Mouse (Mus musculus) intestine, postnatal 0 days (tissue): Measurements from ENCODE around the gene 3110082I17Rik. TPM values are rescaled to one million over a fixed set of nuclear protein-coding genes. Genes with fewer than 3 reads are reported as not detected.

ENCODE experiments used
- ATAC-seq: fragments of 200-750 bp; cut with Nextera tagmentation; 2 replicates; pipeline ENCODE4 v1.8.0; 2017; ENCODE audit warnings: mild to moderate bottlenecking, moderate TSS enrichment, moderate library complexity
- H3K27ac ChIP-seq: fragments of 300-500 bp; sonication (generic); 2 replicates; pipeline ENCODE4 v1.5.1; 2014; ENCODE audit warnings: mild to moderate bottlenecking, low read depth, low read length, moderate library complexity
- H3K27me3 ChIP-seq: fragments of 300-500 bp; sonication (generic); replicated peaks from 2 replicates; pipeline ENCODE4 v1.6.1; 2014; ENCODE audit warnings: low read length, mixed read lengths; ENCODE audit not compliant: control insufficient read depth, insufficient read depth
- H3K36me3 ChIP-seq: fragments of 300-500 bp; sonication (generic); 2 replicates; pipeline ENCODE4 v1.6.1; 2014; ENCODE audit warnings: mild to moderate bottlenecking, moderate library complexity; ENCODE audit not compliant: control insufficient read depth, insufficient read depth
- H3K4me1 ChIP-seq: fragments of 300-500 bp; sonication (generic); replicated peaks from 2 replicates; pipeline ENCODE4 v1.6.1; 2014; ENCODE audit warnings: antibody characterized with exemption, low read length, mixed read lengths; ENCODE audit not compliant: control insufficient read depth, insufficient read depth
- H3K4me2 ChIP-seq: fragments of 300-500 bp; sonication (generic); replicated peaks from 2 replicates; pipeline ENCODE4 v1.6.1; 2014; ENCODE audit warnings: low read depth, mild to moderate bottlenecking, moderate library complexity
- H3K4me3 ChIP-seq: fragments of 300-500 bp; sonication (generic); 2 replicates; pipeline ENCODE4 v1.5.1; 2014; ENCODE audit warnings: low read depth, low read length
- H3K9ac ChIP-seq: fragments of 300-500 bp; sonication (generic); 2 replicates; pipeline ENCODE4 v1.6.1; 2014; ENCODE audit warnings: mild to moderate bottlenecking, low read depth, low read length
- H3K9me3 ChIP-seq: fragments of 300-500 bp; sonication (generic); 2 replicates; pipeline ENCODE4 v1.6.1; 2016; ENCODE audit warnings: mixed run types; ENCODE audit not compliant: control insufficient read depth
- CTCF ChIP-seq: sonication (generic); IDR thresholded peaks from 2 replicates; pipeline ENCODE4 v1.5.1; 2016; ENCODE audit warnings: low read depth, mild to moderate bottlenecking, control low read depth, antibody characterized with exemption, moderate library complexity
- WGBS: fragments of 180-500 bp; shearing (Covaris S2); extraction: QIAGEN DNeasy Blood & Tissue Kit; methylation state at CpG from one replicate; pipeline ENCODE4 v1.1.7; 2014; 5-methylcytosine and 5-hydroxymethylcytosine counted together
- polyA plus RNA-seq: library from polyadenylated mRNA; unstranded; fragments of >200 nt; fragmentation: Nextera tagmentation; extraction: Ambion mirVana; gene quantifications from 2 replicates; pipeline ENCODE4 v1.2.1, GENCODE M21; 2015

The 3110082I17Rik gene
- polyA plus RNA-seq, 1 experiment from 2014 or later, result 8.3 TPM

- 40% methylated on average over 11 of the region's 11 CpGs for WGBS
- ATAC-seq, result peak; percentile 56
- no peaks in the 10 kb centered on the region for H3K27me3 ChIP-seq
- peaks cover 16% of the 10 kb centered on the region; the same call in 1 of the 2 replicates for H3K36me3 ChIP-seq
- peak overlapping the region; percentile 67 for H3K4me2 ChIP-seq
- H3K4me1 ChIP-seq, result no peaks in the 10 kb centered on the region; the same call in 1 of the 2 replicates
- peak overlapping the region; percentile 87 for H3K27ac ChIP-seq
- TF ChIP-seq CTCF, result no peak
- H3K4me3 ChIP-seq, result peak overlapping the region; percentile 29
- H3K9me3 ChIP-seq, result no peaks in the 10 kb centered on the region
- peak overlapping the region; percentile 31; the same call in 1 of the 2 replicates for H3K9ac ChIP-seq
Observed at GRCm38 (mm10) chr5:139353946-139354345, 106.4 kb downstream of the 3110082I17Rik start.

- ATAC-seq, result peak; percentile 48
- peak overlapping the region; percentile 87 for H3K27ac ChIP-seq
- no peaks in the 10 kb centered on the region; the same call in 1 of the 2 replicates for H3K4me1 ChIP-seq
- 0 out of 2 replicates have a peak overlapping the region, but pooled peaks have one; percentile 26 for H3K9ac ChIP-seq
- H3K9me3 ChIP-seq, result no peaks in the 10 kb centered on the region
- H3K4me2 ChIP-seq, result peak overlapping the region; percentile 67
- peak overlapping the region; percentile 29 for H3K4me3 ChIP-seq
- no peaks in the 10 kb centered on the region for H3K27me3 ChIP-seq
- 27% methylated on average over 10 of the region's 10 CpGs for WGBS
- H3K36me3 ChIP-seq, result peaks cover 16% of the 10 kb centered on the region; the same call in 1 of the 2 replicates
- peak; percentile 67 for TF ChIP-seq CTCF
Observed at GRCm38 (mm10) chr5:139353496-139353895, 106.8 kb downstream of the 3110082I17Rik start.

- Histone ChIP-seq H3K4me1 (no peaks in the 10 kb centered on the region; the same call in 1 of the 2 replicates), H3K27ac (peak within 1 kb of the TSS; percentile 87), H3K9ac (peak within 1 kb of the TSS; percentile 26), H3K36me3 (peaks cover 16% of the 10 kb centered on the region; the same call in 1 of the 2 replicates), H3K4me3 (peak within 1 kb of the TSS; percentile 29), H3K27me3 (no peaks in the 10 kb centered on the region), H3K4me2 (peak within 1 kb of the TSS; percentile 67), H3K9me3 (no peaks in the 10 kb centered on the region)
- no peak for ATAC-seq
- WGBS, result 25% methylated on average over 6 of the region's 6 CpGs
- no peak for TF ChIP-seq CTCF
Observed at GRCm38 (mm10) chr5:139352317-139352716, 108.0 kb downstream of the 3110082I17Rik start, which contains the start of gene Cyp2w1. Cyp2w1 (plus strand) TSS chr5:139352617.

GRCm38 (mm10) chr5:139351628-139352027, 108.7 kb downstream of the 3110082I17Rik start:
- Histone ChIP-seq H3K27ac (peak overlapping the region; percentile 87), H3K9ac (peak overlapping the region; percentile 13; the same call in 1 of the 2 replicates), H3K4me2 (peak overlapping the region; percentile 67)

GRCm38 (mm10) chr5:139351134-139351533, 109.2 kb downstream of the 3110082I17Rik start, which contains the start of gene Cox19:
Cox19 (minus strand) TSS chr5:139351418.
- H3K27ac ChIP-seq, result peak within 1 kb of the TSS; percentile 87
- H3K9ac ChIP-seq, result peak within 1 kb of the TSS; percentile 13
- ATAC-seq, result no peak
- TF ChIP-seq CTCF, result no peak
- H3K27me3 ChIP-seq, result no peaks in the 10 kb centered on the region
- H3K4me2 ChIP-seq, result peak within 1 kb of the TSS; percentile 67
- H3K9me3 ChIP-seq, result no peaks in the 10 kb centered on the region
- H3K36me3 ChIP-seq, result peaks cover 6% of the 10 kb centered on the region; the same call in 1 of the 2 replicates
- WGBS, result 34% methylated on average over 5 of the region's 5 CpGs
- peaks cover 3% of the 10 kb centered on the region for H3K4me1 ChIP-seq
- peak within 1 kb of the TSS; percentile 29 for H3K4me3 ChIP-seq

More at GRCm38 (mm10) chr5:139351628-139352027, 108.7 kb downstream of the 3110082I17Rik start:
- Histone ChIP-seq H3K4me3 (peak overlapping the region; percentile 29), H3K4me1 (no peaks in the 10 kb centered on the region; the same call in 1 of the 2 replicates), H3K9me3 (no peaks in the 10 kb centered on the region), H3K27me3 (no peaks in the 10 kb centered on the region), H3K36me3 (peaks cover 11% of the 10 kb centered on the region; the same call in 1 of the 2 replicates)
- 9% methylated on average over 8 of the region's 8 CpGs for WGBS
- no peak for TF ChIP-seq CTCF
- peak; percentile 67 for ATAC-seq

GRCm38 (mm10) chr5:139349713-139350112, 110.6 kb downstream of the 3110082I17Rik start:
- H3K9ac ChIP-seq, result no peak overlapping the region
- no peaks in the 10 kb centered on the region for H3K9me3 ChIP-seq
- ATAC-seq, result no peak
- peak overlapping the region; percentile 54; the same call in 1 of the 2 replicates for H3K27ac ChIP-seq
- no peak overlapping the region for H3K4me3 ChIP-seq
- no peaks in the 10 kb centered on the region for H3K27me3 ChIP-seq
- TF ChIP-seq CTCF, result no peak
- H3K36me3 ChIP-seq, result no peaks in the 10 kb centered on the region
- H3K4me2 ChIP-seq, result peak overlapping the region; percentile 67; the same call in 1 of the 2 replicates
- WGBS, result 38% methylated on average over 6 of the region's 6 CpGs
- H3K4me1 ChIP-seq, result peaks cover 3% of the 10 kb centered on the region
